Mouse (Mus musculus): Measurements from ENCODE around the gene Cdhr5. TPM values are rescaled to one million over a fixed set of nuclear protein-coding genes. Genes with fewer than 3 reads are reported as not detected.
A peak's percentile ranks its signal among the peaks of the same experiment; 100 is the strongest.

Cdhr5 gene
- polyA plus RNA-seq, 1 experiment from 2014 or later: not detected

- Histone ChIP-seq H3K4me1 (ENCODE audit: control insufficient read depth, insufficient read depth, low read length) (peaks cover 11% of the 10 kb centered on the region), H3K9ac (ENCODE audit: low read length) (no peak overlapping the region), H3K36me3 (ENCODE audit: control insufficient read depth, insufficient read depth, low read length) (peaks cover 21% of the 10 kb centered on the region), H3K9me3 (ENCODE audit: control insufficient read depth, low read length) (no peaks in the 10 kb centered on the region), H3K4me3 (ENCODE audit: low read depth, low read length) (no peak overlapping the region), H3K27ac (ENCODE audit: low read depth, low read length) (no peak overlapping the region), H3K4me2 (no peak overlapping the region), H3K27me3 (ENCODE audit: control insufficient read depth, insufficient read depth, low read length) (no peaks in the 10 kb centered on the region)
- 96% methylated on average over 3 of the region's 3 CpGs for WGBS
- DNase-seq (ENCODE audit: low spot score, missing footprints) (no peak), ATAC-seq (ENCODE audit: low FRiP score) (no peak)
Measured at GRCm38 (mm10) chr7:141231111-141231510, 45.5 kb downstream of the Cdhr5 start.

GRCm38 (mm10) chr7:141230570-141230969 lies 46.0 kb downstream of the Cdhr5 start:
- no peak for DNase-seq (ENCODE audit: low spot score, missing footprints)
- Histone ChIP-seq H3K27ac (ENCODE audit: low read depth, low read length) (no peak overlapping the region), H3K9ac (ENCODE audit: low read length) (no peak overlapping the region), H3K4me2 (no peak overlapping the region), H3K36me3 (ENCODE audit: control insufficient read depth, insufficient read depth, low read length) (peaks cover 21% of the 10 kb centered on the region), H3K4me3 (ENCODE audit: low read depth, low read length) (no peak overlapping the region), H3K4me1 (ENCODE audit: control insufficient read depth, insufficient read depth, low read length) (peaks cover 11% of the 10 kb centered on the region), H3K9me3 (ENCODE audit: control insufficient read depth, low read length) (no peaks in the 10 kb centered on the region), H3K27me3 (ENCODE audit: control insufficient read depth, insufficient read depth, low read length) (no peaks in the 10 kb centered on the region)
- ATAC-seq (ENCODE audit: low FRiP score): no peak
- WGBS: 95% methylated on average over 4 of the region's 4 CpGs

- Histone ChIP-seq H3K4me1 (ENCODE audit: control insufficient read depth, insufficient read depth, low read length) (peaks cover 11% of the 10 kb centered on the region), H3K9me3 (ENCODE audit: control insufficient read depth, low read length) (no peaks in the 10 kb centered on the region), H3K27me3 (ENCODE audit: control insufficient read depth, insufficient read depth, low read length) (no peaks in the 10 kb centered on the region), H3K9ac (ENCODE audit: low read length) (peak overlapping the region; percentile 94), H3K36me3 (ENCODE audit: control insufficient read depth, insufficient read depth, low read length) (peaks cover 16% of the 10 kb centered on the region; the same call in 1 of the 2 replicates), H3K4me2 (peak overlapping the region; percentile 98), H3K27ac (ENCODE audit: low read depth, low read length) (no peak overlapping the region), H3K4me3 (ENCODE audit: low read depth, low read length) (peak overlapping the region; percentile 99)
- WGBS: 67% methylated on average over 6 of the region's 6 CpGs
- no peak for ATAC-seq (ENCODE audit: low FRiP score)
- DNase-seq (ENCODE audit: low spot score, missing footprints): peak; percentile 47
Measured at GRCm38 (mm10) chr7:141229702-141230101, 46.9 kb downstream of the Cdhr5 start.

DNA sequence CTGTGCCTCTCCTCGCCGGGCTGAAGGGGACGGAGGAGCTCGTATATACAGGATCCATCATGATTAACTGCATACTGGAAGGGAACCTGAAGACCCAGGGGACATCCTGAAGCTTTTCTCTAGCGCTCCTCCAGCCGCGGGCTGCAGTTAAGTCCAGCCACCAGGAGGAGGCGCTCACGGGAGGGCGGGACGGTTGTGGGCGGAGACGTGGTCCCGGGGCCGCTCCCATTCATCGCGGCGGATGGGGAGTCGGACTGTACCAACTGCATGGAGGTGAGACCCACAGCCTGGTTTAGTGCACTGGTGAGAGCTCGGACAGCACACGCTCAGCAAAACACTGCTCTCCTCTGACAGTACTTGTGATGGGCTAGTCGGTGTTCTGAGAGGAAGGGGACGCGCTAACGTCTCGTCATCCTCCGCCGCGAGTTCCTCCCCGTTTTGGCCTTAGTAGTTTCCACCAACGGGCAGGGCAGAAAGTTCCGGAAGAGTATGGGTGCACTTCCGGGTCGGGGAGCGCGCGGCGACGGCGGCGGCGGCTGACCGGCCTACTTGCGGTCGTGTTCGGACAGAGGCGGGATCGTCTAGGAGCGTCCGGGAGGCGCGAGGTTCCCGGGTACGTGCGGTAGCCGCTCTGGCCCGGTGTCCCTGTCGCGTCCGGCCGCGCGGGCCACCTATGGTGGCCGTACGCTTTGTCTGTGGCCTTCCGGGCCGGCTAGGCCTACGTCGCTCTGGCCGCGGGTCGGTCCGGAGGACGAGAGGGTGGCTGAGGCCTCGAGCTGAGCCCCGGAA lies 48.1 kb downstream of the Cdhr5 start, which contains the start of gene Phrf1:
TSS of gene Phrf1 (plus strand) at position 506 of the 789 bp plus-strand sequence.
- WGBS: under 1% methylated on average over 76 of the region's 76 CpGs
- peaks cover 15% of the 10 kb centered on the region; the same call in 1 of the 2 replicates for H3K36me3 ChIP-seq (ENCODE audit: control insufficient read depth, insufficient read depth, low read length)
- H3K27me3 ChIP-seq (ENCODE audit: control insufficient read depth, insufficient read depth, low read length): no peaks in the 10 kb centered on the region
- ATAC-seq (ENCODE audit: low FRiP score): peak; percentile 93
- peak within 1 kb of the TSS; percentile 94 for H3K9ac ChIP-seq (ENCODE audit: low read length)
- H3K9me3 ChIP-seq (ENCODE audit: control insufficient read depth, low read length): no peaks in the 10 kb centered on the region
- H3K4me3 ChIP-seq (ENCODE audit: low read depth, low read length): peak within 1 kb of the TSS; percentile 99
- H3K4me1 ChIP-seq (ENCODE audit: control insufficient read depth, insufficient read depth, low read length): peaks cover 11% of the 10 kb centered on the region
- DNase-seq (ENCODE audit: low spot score, missing footprints): peak; percentile 99
- peak within 1 kb of the TSS; percentile 98 for H3K4me2 ChIP-seq
- peak within 1 kb of the TSS; percentile 88 for H3K27ac ChIP-seq (ENCODE audit: low read depth, low read length)

DNA sequence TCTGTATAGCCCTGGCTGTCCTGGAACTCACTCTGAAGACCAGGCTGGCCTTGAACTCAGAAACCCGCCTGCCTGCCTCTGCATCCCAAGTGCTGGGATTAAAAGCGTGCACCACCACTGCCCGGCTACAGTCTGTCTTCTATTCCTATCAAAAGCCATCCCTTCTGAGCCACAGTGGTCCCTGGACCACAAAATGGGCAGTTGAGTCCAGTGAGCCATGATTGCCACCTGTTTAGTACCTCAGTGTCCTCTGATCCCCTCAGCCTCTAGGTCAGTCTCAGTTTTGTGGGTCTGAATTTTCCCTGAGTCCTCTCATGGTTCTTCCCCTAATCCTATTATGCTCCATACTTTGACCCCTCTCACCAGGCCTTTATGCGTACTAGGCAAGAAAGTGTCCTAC lies 48.8 kb downstream of the Cdhr5 start:
- no peaks in the 10 kb centered on the region for H3K27me3 ChIP-seq (ENCODE audit: control insufficient read depth, insufficient read depth, low read length)
- no peak overlapping the region; the same call in 1 of the 2 replicates for H3K27ac ChIP-seq (ENCODE audit: low read depth, low read length)
- DNase-seq (ENCODE audit: low spot score, missing footprints) (no peak), ATAC-seq (ENCODE audit: low FRiP score) (peak; percentile 23; the same call in 1 of the 2 replicates)
- peaks cover 11% of the 10 kb centered on the region for H3K4me1 ChIP-seq (ENCODE audit: control insufficient read depth, insufficient read depth, low read length)
- H3K9me3 ChIP-seq (ENCODE audit: control insufficient read depth, low read length): no peaks in the 10 kb centered on the region
- peak overlapping the region; percentile 98; the same call in 1 of the 2 replicates for H3K4me2 ChIP-seq
- H3K9ac ChIP-seq (ENCODE audit: low read length): no peak overlapping the region; the same call in 1 of the 2 replicates
- peaks cover 12% of the 10 kb centered on the region; the same call in 1 of the 2 replicates for H3K36me3 ChIP-seq (ENCODE audit: control insufficient read depth, insufficient read depth, low read length)
- no peak overlapping the region; the same call in 1 of the 2 replicates for H3K4me3 ChIP-seq (ENCODE audit: low read depth, low read length)
- WGBS: 72% methylated on average over 4 of the region's 4 CpGs

DNA sequence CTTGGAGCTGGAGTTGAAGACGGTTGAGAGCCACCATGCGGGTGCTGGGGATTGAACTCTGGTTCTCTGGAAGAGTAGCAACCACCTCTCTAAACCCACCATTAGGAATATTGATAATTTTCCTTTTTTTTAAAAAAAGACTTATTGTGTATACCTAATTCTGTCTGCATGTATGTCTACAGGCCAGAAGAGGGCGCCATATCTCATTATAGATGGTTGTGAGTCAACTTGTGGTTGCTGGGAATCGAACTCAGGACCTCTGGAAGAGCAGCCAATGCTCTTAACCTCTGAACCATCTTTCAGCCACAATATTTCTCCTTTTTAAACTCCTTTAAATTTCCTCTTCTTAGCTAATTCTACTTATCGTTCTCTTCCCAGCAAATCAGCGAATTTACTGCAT lies 50.1 kb downstream of the Cdhr5 start:
- Histone ChIP-seq H3K36me3 (ENCODE audit: control insufficient read depth, insufficient read depth, low read length) (peaks cover 3% of the 10 kb centered on the region; the same call in 1 of the 2 replicates), H3K27me3 (ENCODE audit: control insufficient read depth, insufficient read depth, low read length) (no peaks in the 10 kb centered on the region), H3K4me1 (ENCODE audit: control insufficient read depth, insufficient read depth, low read length) (peaks cover 17% of the 10 kb centered on the region), H3K9me3 (ENCODE audit: control insufficient read depth, low read length) (no peaks in the 10 kb centered on the region), H3K4me3 (ENCODE audit: low read depth, low read length) (no peak overlapping the region), H3K4me2 (no peak overlapping the region), H3K9ac (ENCODE audit: low read length) (no peak overlapping the region), H3K27ac (ENCODE audit: low read depth, low read length) (no peak overlapping the region)
- ATAC-seq (ENCODE audit: low FRiP score) (no peak), DNase-seq (ENCODE audit: low spot score, missing footprints) (peak; percentile 54)
- WGBS: 81% methylated on average over 6 of the region's 6 CpGs

- Histone ChIP-seq H3K4me3 (ENCODE audit: low read depth, low read length) (no peak overlapping the region), H3K4me1 (ENCODE audit: control insufficient read depth, insufficient read depth, low read length) (peaks cover 12% of the 10 kb centered on the region), H3K4me2 (no peak overlapping the region), H3K9ac (ENCODE audit: low read length) (no peak overlapping the region), H3K36me3 (ENCODE audit: control insufficient read depth, insufficient read depth, low read length) (0 out of 2 replicates have a peak, but pooled peaks cover 2% of the 10 kb centered on the region), H3K27ac (ENCODE audit: low read depth, low read length) (no peak overlapping the region), H3K27me3 (ENCODE audit: control insufficient read depth, insufficient read depth, low read length) (no peaks in the 10 kb centered on the region), H3K9me3 (ENCODE audit: control insufficient read depth, low read length) (no peaks in the 10 kb centered on the region)
- ATAC-seq (ENCODE audit: low FRiP score) (no peak), DNase-seq (ENCODE audit: low spot score, missing footprints) (peak; percentile 56)
- 96% methylated on average over 4 of the region's 4 CpGs for WGBS
Measured at GRCm38 (mm10) chr7:141222696-141223215, 53.8 kb downstream of the Cdhr5 start.

GRCm38 (mm10) chr7:141222126-141222467 lies 54.5 kb downstream of the Cdhr5 start:
- Histone ChIP-seq H3K9ac (ENCODE audit: low read length) (peak overlapping the region; percentile 39; the same call in 1 of the 2 replicates), H3K4me1 (ENCODE audit: control insufficient read depth, insufficient read depth, low read length) (peaks cover 12% of the 10 kb centered on the region), H3K4me2 (peak overlapping the region; percentile 83), H3K36me3 (ENCODE audit: control insufficient read depth, insufficient read depth, low read length) (0 out of 2 replicates have a peak, but pooled peaks cover 2% of the 10 kb centered on the region), H3K4me3 (ENCODE audit: low read depth, low read length) (peak overlapping the region; percentile 40), H3K27ac (ENCODE audit: low read depth, low read length) (peak overlapping the region; percentile 69; the same call in 1 of the 2 replicates), H3K27me3 (ENCODE audit: control insufficient read depth, insufficient read depth, low read length) (no peaks in the 10 kb centered on the region), H3K9me3 (ENCODE audit: control insufficient read depth, low read length) (no peaks in the 10 kb centered on the region)
- DNase-seq (ENCODE audit: low spot score, missing footprints) (no peak), ATAC-seq (ENCODE audit: low FRiP score) (no peak)
- WGBS: 18% methylated on average over 8 of the region's 8 CpGs

Measured in midbrain, embryonic 11.5 days (tissue).